In genomic region chr11:61316864-61317263, GRCm38 (mm10) we compare ENCODE assay signal across 21 mouse cellular contexts. TPM values are rescaled to one million over a fixed set of nuclear protein-coding genes. Genes with fewer than 3 reads are reported as not detected.
"Had no signal": no experiment of that assay in that cellular context is flagged by ENCODE, and none has a peak within 500 bp of the region (broad histone marks: within the 10 kb centered on the region; RNA-seq: fewer than 3 reads in every experiment).

No protein-coding gene starts in this region.

- ATAC-seq: lung, postnatal 0 days had no signal

- H3K27me3 ChIP-seq: neural tube, embryonic 15.5 days had no signal

- H3K4me2 ChIP-seq: limb, embryonic 13.5 days; neural tube, embryonic 15.5 days had no signal

- H3K4me3 ChIP-seq: limb, embryonic 13.5 days; midbrain, embryonic 10.5 days; myocyte; neural tube, embryonic 15.5 days had no signal

- H3K27ac ChIP-seq: limb, embryonic 13.5 days; liver, embryonic 14.5 days; midbrain, embryonic 10.5 days; neural tube, embryonic 15.5 days; stomach, postnatal 0 days had no signal

- H3K4me1 ChIP-seq: neural tube, embryonic 15.5 days had no signal

- H3K9ac ChIP-seq: limb, embryonic 13.5 days; liver, embryonic 14.5 days; neural tube, embryonic 15.5 days had no signal

- H3K36me3 ChIP-seq: limb, embryonic 13.5 days; midbrain, embryonic 10.5 days; neural tube, embryonic 15.5 days had no signal

- H3K9me3 ChIP-seq: limb, embryonic 13.5 days; midbrain, embryonic 10.5 days; neural tube, embryonic 15.5 days had no signal

- DNase-seq: kidney, postnatal 14 days; left cerebral cortex, postnatal 4 days; lung, adult 18-20 months; lung, postnatal 4 days; midbrain, embryonic 14.5 days; right cerebral cortex, adult 18-20 months; right cerebral cortex, postnatal 25 days; thymus, postnatal 36 days had no signal

RNA-seq across cellular contexts. Expression of gene Slc47a2, which starts 25.8 kb away (rescaled TPM):
- total RNA-seq: liver, adult 2 months; megakaryocyte, adult 5-6 weeks had no signal
- polyA plus RNA-seq: kidney, embryonic 14.5 days; large intestine, adult 2 months; liver, adult 2 months; midbrain, embryonic 10.5 days; midbrain, embryonic 14.5 days; neural tube, embryonic 11.5 days; neural tube, embryonic 15.5 days; small intestine, adult 2 months had no signal
